In genomic region chr8:88380497-88380896, GRCm38 (mm10) we compare ENCODE assay signal across 11 mouse cellular contexts. TPM values are rescaled to one million over a fixed set of nuclear protein-coding genes. Genes with fewer than 3 reads are reported as not detected.
DNase-seq lines count a peak whose midpoint lies in the region; ATAC-seq lines count a peak whose summit lies in the region.
"Had no signal": no experiment of that assay in that cellular context is flagged by ENCODE, and none has a peak within 500 bp of the region (broad histone marks: within the 10 kb centered on the region; RNA-seq: fewer than 3 reads in every experiment).

No protein-coding gene starts in this region.

- H3K27me3 ChIP-seq in kidney, embryonic 16.5 days (ENCODE audit: insufficient read depth, low read length) = no peaks in the 10 kb centered on the region
- H3K27me3 ChIP-seq in kidney, embryonic 14.5 days (ENCODE audit: control insufficient read depth, insufficient read depth, low read length) = no peaks in the 10 kb centered on the region
- no peaks in the 10 kb centered on the region for H3K27me3 ChIP-seq in neural tube, embryonic 15.5 days (replicated peaks)
- H3K27me3 ChIP-seq: forebrain, embryonic 15.5 days had no signal

- no peaks in the 10 kb centered on the region for H3K36me3 ChIP-seq in kidney, embryonic 16.5 days (ENCODE audit: insufficient read depth, low read length)
- no peaks in the 10 kb centered on the region for H3K36me3 ChIP-seq in kidney, embryonic 14.5 days (ENCODE audit: control insufficient read depth, insufficient read depth, low read length)
- no peaks in the 10 kb centered on the region for H3K36me3 ChIP-seq in neural tube, embryonic 15.5 days
- H3K36me3 ChIP-seq: forebrain, embryonic 15.5 days; hindbrain, embryonic 12.5 days had no signal

- ATAC-seq in kidney, embryonic 16.5 days (ENCODE audit: low FRiP score, low TSS enrichment) = 0 out of 2 replicates have a peak, but pooled peaks have one; percentile 43
- ATAC-seq in kidney, embryonic 14.5 days (ENCODE audit: low FRiP score, low TSS enrichment) = no peak
- ATAC-seq in granulocyte monocyte progenitor cell, adult 5-6 weeks (replicated peaks; ENCODE audit: poor library complexity, severe bottlenecking) = peak; percentile 77
- peak; percentile 86 for ATAC-seq in megakaryocyte progenitor cell, adult 5-6 weeks (replicated peaks; ENCODE audit: poor library complexity)
- no peak for ATAC-seq in frontal cortex, adult (ENCODE audit: low TSS enrichment)
- no peak for ATAC-seq in neural tube, embryonic 15.5 days (ENCODE audit: low FRiP score)
- ATAC-seq: forebrain, embryonic 15.5 days had no signal

- no peak overlapping the region for H3K9ac ChIP-seq in kidney, embryonic 16.5 days (replicated peaks; ENCODE audit: low read length)
- H3K9ac ChIP-seq in kidney, embryonic 14.5 days (ENCODE audit: low read depth, low read length) = no peak overlapping the region
- no peak overlapping the region for H3K9ac ChIP-seq in neural tube, embryonic 15.5 days (replicated peaks)
- H3K9ac ChIP-seq: forebrain, embryonic 15.5 days; hindbrain, embryonic 12.5 days had no signal

- H3K27ac ChIP-seq in kidney, embryonic 16.5 days (ENCODE audit: low read length) = no peak overlapping the region
- H3K27ac ChIP-seq in kidney, embryonic 14.5 days (ENCODE audit: low read depth, low read length) = no peak overlapping the region
- no peak overlapping the region for H3K27ac ChIP-seq in neural tube, embryonic 15.5 days (replicated peaks)
- H3K27ac ChIP-seq: forebrain, embryonic 15.5 days; hindbrain, embryonic 12.5 days had no signal

- intact Hi-C loops in heart, postnatal 25 days (cut with DNase I) = no loop called here

- WGBS in kidney, embryonic 16.5 days = 74% methylated on average over 7 of the region's 7 CpGs
- WGBS in kidney, embryonic 14.5 days = 75% methylated on average over 7 of the region's 7 CpGs
- WGBS in neural tube, embryonic 15.5 days = 84% methylated on average over 7 of the region's 7 CpGs

- peak; percentile 23 for DNase-seq in heart, postnatal 25 days (ENCODE audit: low spot score)
- no peak for DNase-seq in right cerebral cortex, postnatal 36 days (ENCODE audit: low spot score in 2 of 2)
- DNase-seq: right cerebral cortex, adult 18-20 months had no signal

- H3K4me1 ChIP-seq in kidney, embryonic 16.5 days (ENCODE audit: insufficient read depth, low read length) = peaks cover 8% of the 10 kb centered on the region
- H3K4me1 ChIP-seq in kidney, embryonic 14.5 days (ENCODE audit: control insufficient read depth, insufficient read depth, low read length) = 0 out of 2 replicates have a peak, but pooled peaks cover 6% of the 10 kb centered on the region
- H3K4me1 ChIP-seq in neural tube, embryonic 15.5 days = peaks cover 26% of the 10 kb centered on the region

- H3K9me3 ChIP-seq in kidney, embryonic 16.5 days (ENCODE audit: low read length) = 0 out of 2 replicates have a peak, but pooled peaks cover 3% of the 10 kb centered on the region
- no peaks in the 10 kb centered on the region for H3K9me3 ChIP-seq in kidney, embryonic 14.5 days (ENCODE audit: control insufficient read depth, low read length)
- H3K9me3 ChIP-seq in neural tube, embryonic 15.5 days (replicated peaks) = no peaks in the 10 kb centered on the region
- H3K9me3 ChIP-seq: forebrain, embryonic 15.5 days; hindbrain, embryonic 12.5 days had no signal

- H3K4me3 ChIP-seq in kidney, embryonic 16.5 days (ENCODE audit: low read length) = no peak overlapping the region
- no peak overlapping the region for H3K4me3 ChIP-seq in kidney, embryonic 14.5 days (ENCODE audit: low read length)
- no peak overlapping the region for H3K4me3 ChIP-seq in neural tube, embryonic 15.5 days (replicated peaks)
- H3K4me3 ChIP-seq: forebrain, embryonic 15.5 days; hindbrain, embryonic 12.5 days had no signal

- no peak overlapping the region for H3K4me2 ChIP-seq in kidney, embryonic 16.5 days (replicated peaks; ENCODE audit: low read depth, low read length)
- H3K4me2 ChIP-seq in kidney, embryonic 14.5 days (replicated peaks; ENCODE audit: low read depth, low read length) = no peak overlapping the region
- no peak overlapping the region for H3K4me2 ChIP-seq in neural tube, embryonic 15.5 days
- H3K4me2 ChIP-seq: forebrain, embryonic 15.5 days; hindbrain, embryonic 12.5 days had no signal

RNA-seq across cellular contexts. Expression of gene Brd7, which starts 18.5 kb away (rescaled TPM):
- polyA plus RNA-seq in kidney, embryonic 16.5 days (2015; fragmentation: Nextera tagmentation; extraction: Ambion mirVana) = 53.6 and 61.1 TPM in 2 replicates
- 70.0 and 88.9 TPM in 2 replicates for polyA plus RNA-seq in kidney, embryonic 14.5 days (2014; fragmentation: Nextera tagmentation; extraction: Ambion mirVana)
- total RNA-seq in granulocyte monocyte progenitor cell, adult 5-6 weeks (2014; fragmentation: Nextera tagmentation) = 75.7 and 92.5 TPM in 2 replicates
- 70.1 and 74.2 TPM in 2 replicates for total RNA-seq in granulocyte monocyte progenitor cell, adult 5-6 weeks (2017)
- total RNA-seq in heart, postnatal 25 days (2021) = 10 to 100 TPM; 83.5 to 88.0 TPM
- 96.9 and 98.2 TPM in 2 replicates for total RNA-seq in megakaryocyte progenitor cell, adult 5-6 weeks (2015)
- 52.1 and 83.4 TPM in 2 replicates for total RNA-seq in megakaryocyte progenitor cell, adult 5-6 weeks (2017)
- polyA plus RNA-seq in neural tube, embryonic 15.5 days (2015; fragmentation: Nextera tagmentation; extraction: Ambion mirVana) = 56.5 and 64.3 TPM in 2 replicates

Comparison
In these comparisons a context has a peak if more than half of its experiments do, and no peak if none do; other contexts are left out.
1. ATAC-seq: peak in kidney, embryonic 16.5 days (single experiment), granulocyte monocyte progenitor cell, adult 5-6 weeks (single experiment) and megakaryocyte progenitor cell, adult 5-6 weeks (single experiment); none in kidney, embryonic 14.5 days (single experiment), frontal cortex, adult (single experiment) and neural tube, embryonic 15.5 days (single experiment).